Mouse (Mus musculus) ES-CJ7 (cell line): ENCODE data around the gene Cenpl.

ENCODE experiments used
- DNase-seq: peaks from one replicate; pipeline ENCODE4 v3.0.0; 2011; ENCODE audit warnings: low read depth, low spot score

The Cenpl gene

GRCm38 (mm10) chr1:161041261-161042020 is 29.1 kb upstream of the Cenpl start:
- peak; percentile 46 for DNase-seq

GRCm38 (mm10) chr1:161046972-161047371 is 23.5 kb upstream of the Cenpl start:
- DNase-seq: no peak

GRCm38 (mm10) chr1:161057164-161057563 is 13.3 kb upstream of the Cenpl start:
- no peak for DNase-seq

GRCm38 (mm10) chr1:161063351-161063750 is 7.2 kb upstream of the Cenpl start:
- no peak for DNase-seq

- no peak for DNase-seq
Measured at GRCm38 (mm10) chr1:161071272-161071620, 733 bp downstream of the Cenpl start.

GRCm38 (mm10) chr1:161076238-161076637 is 5.7 kb downstream of the Cenpl start:
- no peak for DNase-seq

GRCm38 (mm10) chr1:161077243-161077642 is 6.7 kb downstream of the Cenpl start:
- DNase-seq: no peak

- no peak for DNase-seq
Measured at GRCm38 (mm10) chr1:161099721-161100405, 29.4 kb downstream of the Cenpl start.

GRCm38 (mm10) chr1:161103842-161104241 is 33.3 kb downstream of the Cenpl start:
- no peak for DNase-seq

- DNase-seq: no peak
Measured at GRCm38 (mm10) chr1:161109216-161109615, 38.7 kb downstream of the Cenpl start.

- no peak for DNase-seq
Measured at GRCm38 (mm10) chr1:161114591-161114990, 44.1 kb downstream of the Cenpl start.

- DNase-seq: no peak
Measured at GRCm38 (mm10) chr1:161122661-161123418, 52.3 kb downstream of the Cenpl start.

- no peak for DNase-seq
Measured at GRCm38 (mm10) chr1:161126461-161126860, 55.9 kb downstream of the Cenpl start.

GRCm38 (mm10) chr1:161130726-161131664 is 60.5 kb downstream of the Cenpl start, which contains the start of gene Klhl20:
Gene Klhl20, minus strand, starts transcription at chr1:161131511.
- DNase-seq: peak; percentile 98
